Mouse (Mus musculus) left cerebral cortex, postnatal 14 days (tissue): ENCODE data around the gene 1700016D06Rik. TPM values are rescaled to one million over a fixed set of nuclear protein-coding genes. Genes with fewer than 3 reads are reported as not detected.
A peak's percentile ranks its signal among the peaks of the same experiment; 100 is the strongest.
"Not testable (repeated sequence)": the region's sequence is repeated elsewhere in the genome, so short reads cannot be mapped to it uniquely, and the experiment has no call there.

Source experiments
- DNase-seq, 2 experiments: peaks; one replicate each; pipeline ENCODE4 v3.0.0; 2021 to 2022; ENCODE audit warnings: low spot score in 2 of 2, mixed read lengths in 1 of 2
- intact Hi-C: fragments of 180-260 bp; cut with DNase I; formaldehyde crosslinking; loops from one replicate; pipeline ENCODE4 v1.15.1; 2025
- total RNA-seq, 2 experiments: library from RNA; stranded (reverse); gene quantifications; 2 replicates each; pipeline ENCODE4 v1.2.3; 2021

1700016D06Rik gene
- total RNA-seq, 2 experiments from 2014 or later: not detected

DNA sequence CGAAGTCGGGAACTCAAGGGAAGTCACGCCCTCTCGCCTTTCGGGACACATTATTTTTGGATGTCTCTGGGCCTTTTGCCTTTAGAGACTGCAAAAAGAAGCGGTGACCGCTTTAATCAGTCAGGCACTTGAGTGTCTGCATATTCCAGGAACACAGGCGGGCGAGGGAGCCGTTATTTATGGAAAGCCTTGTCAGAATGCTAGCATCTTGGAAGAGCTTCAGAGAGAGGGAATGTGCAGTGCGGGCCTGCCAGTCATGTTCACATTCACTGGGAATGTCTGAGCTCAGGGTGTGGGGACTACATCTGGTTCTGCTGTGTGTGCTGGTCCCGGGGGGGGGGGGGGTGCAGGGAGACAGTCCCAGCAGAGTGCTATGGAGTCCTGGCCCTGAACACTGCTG lies 5.0 kb upstream of the 1700016D06Rik start:
- peak; percentile 69 to 73 for DNase-seq
- intact Hi-C loops: loop anchor here (10.0 kb wide), 1 partner anchor 271 kb away; no protein-coding TSS in a partner anchor

- DNase-seq: no peak
- intact Hi-C loops: loop anchor here (5.0 to 10.0 kb wide), 3 partner anchors 148 to 453 kb away; partner anchors contain the start of gene Ing1
Observed at GRCm38 (mm10) chr8:11704716-11705420, 4.0 kb upstream of the 1700016D06Rik start.

DNA sequence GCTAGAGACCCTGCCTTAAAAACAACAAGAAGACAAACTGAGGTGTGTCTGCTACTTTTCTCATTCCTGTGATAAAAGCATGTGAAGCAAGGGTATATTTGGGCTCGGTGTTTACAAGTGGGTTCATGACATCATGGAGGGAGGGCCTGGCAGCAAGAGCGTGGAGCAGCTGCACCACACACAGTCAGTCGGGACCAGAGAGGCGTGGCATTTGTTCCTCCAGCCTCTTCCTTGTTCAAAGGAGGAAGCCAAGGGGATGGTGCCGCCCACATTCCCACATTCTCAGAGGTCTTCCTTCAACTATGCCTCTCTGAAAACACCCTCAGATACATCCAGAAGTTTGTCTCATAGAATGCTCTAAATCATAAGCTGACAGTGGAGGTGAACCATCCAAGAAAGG lies 2.9 kb upstream of the 1700016D06Rik start:
- DNase-seq: no peak
- intact Hi-C loops: loop anchor here (5.0 to 10.0 kb wide), 3 partner anchors 146 to 451 kb away; partner anchors contain the start of gene Ing1

GRCm38 (mm10) chr8:11701428-11701827 lies 565 bp upstream of the 1700016D06Rik start:
- intact Hi-C loops: loop anchor here (5.0 to 10.0 kb wide), 3 partner anchors 144 to 449 kb away; partner anchors contain the start of gene Ing1
- DNase-seq: no peak

- DNase-seq: peak; percentile 83 to 86
- intact Hi-C loops: loop anchor here (5.0 to 10.0 kb wide), 3 partner anchors 143 to 448 kb away; partner anchors contain the start of gene Ing1
Observed at GRCm38 (mm10) chr8:11700060-11701032, 517 bp downstream of the 1700016D06Rik start.

DNA sequence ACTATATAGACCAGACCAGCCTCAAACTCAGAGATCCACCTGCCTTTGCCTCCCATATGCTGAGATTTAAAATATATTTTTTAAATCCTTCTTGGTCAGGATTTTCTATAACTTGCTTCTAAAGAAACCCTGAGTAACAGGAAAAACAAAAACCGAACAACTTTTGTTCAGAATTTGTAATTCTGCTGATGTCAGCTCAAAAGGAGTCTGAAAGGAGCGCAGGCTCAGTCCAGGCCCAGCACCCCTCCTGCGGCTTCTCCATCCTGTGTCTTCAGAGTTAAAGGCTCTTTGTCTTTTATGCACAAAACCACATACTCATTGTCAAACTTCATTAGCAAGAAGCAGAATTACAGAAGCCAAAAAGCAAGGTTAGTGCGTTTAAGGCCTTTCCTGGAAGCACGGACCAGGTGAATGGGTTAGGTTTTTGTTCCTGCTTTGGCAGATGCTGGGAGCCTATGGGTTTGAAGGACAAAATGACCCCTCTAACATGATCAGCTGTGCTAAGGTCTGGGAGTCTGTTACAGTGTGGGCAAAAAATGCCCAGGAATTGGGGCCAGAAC lies 1.3 kb downstream of the 1700016D06Rik start:
- no peak for DNase-seq
- intact Hi-C loops: loop anchor here (5.0 to 10.0 kb wide), 4 partner anchors 62 to 447 kb away; partner anchors contain the start of genes Ankrd10 and Ing1

DNA sequence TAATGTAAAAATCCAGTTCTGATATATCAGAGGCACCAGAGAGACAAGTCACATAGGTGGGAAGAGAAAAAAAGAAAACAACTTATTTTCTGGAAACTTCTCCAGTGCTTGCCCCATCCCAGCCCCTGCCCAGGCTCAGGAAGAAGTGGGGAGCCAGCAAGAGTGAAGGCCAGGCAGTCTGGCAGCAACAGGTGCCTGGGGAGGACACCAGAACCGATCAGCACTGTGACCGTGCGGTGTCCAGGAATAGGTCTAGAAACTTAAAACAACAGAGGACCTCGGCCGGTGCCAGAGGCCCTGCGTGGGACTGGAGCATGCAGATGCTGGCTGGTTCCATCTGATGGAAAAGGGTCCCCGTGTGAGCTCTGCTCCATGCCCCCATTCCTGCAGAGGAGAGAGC lies 3.4 kb downstream of the 1700016D06Rik start:
- intact Hi-C loops: loop anchor here (5.0 kb wide), 1 partner anchor 60 kb away; the partner anchor contains the start of gene Ankrd10
- DNase-seq: no peak

- intact Hi-C loops: loop anchor here (5.0 kb wide), 1 partner anchor 59 kb away; the partner anchor contains the start of gene Ankrd10
- no peak for DNase-seq
Observed at GRCm38 (mm10) chr8:11696176-11696575, 4.7 kb downstream of the 1700016D06Rik start.

- intact Hi-C loops: no loop called here
- DNase-seq: no peak
Observed at GRCm38 (mm10) chr8:11693972-11694371, 6.9 kb downstream of the 1700016D06Rik start.

- no peak for DNase-seq
- intact Hi-C loops: no loop called here
Observed at GRCm38 (mm10) chr8:11692455-11692854, 8.4 kb downstream of the 1700016D06Rik start.

DNA sequence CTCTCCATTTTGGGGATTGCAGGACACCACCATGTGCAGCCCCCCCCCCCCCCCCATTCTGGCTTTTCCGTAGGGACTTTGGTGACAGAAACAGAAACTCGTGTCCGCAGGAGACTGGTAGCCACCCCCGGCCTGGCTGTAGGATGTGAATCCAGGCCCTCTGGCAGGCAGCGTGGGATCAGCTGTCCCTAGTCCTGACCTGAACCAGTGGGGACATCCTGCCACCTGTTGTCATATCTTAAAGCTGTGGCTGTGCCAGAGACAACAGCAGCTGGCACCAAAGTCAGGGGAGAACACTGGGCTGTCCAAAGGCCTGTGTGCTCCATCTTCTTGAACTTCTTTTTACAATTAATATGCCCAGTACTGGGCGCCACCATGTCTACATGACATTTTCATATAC lies 9.1 kb downstream of the 1700016D06Rik start:
- intact Hi-C loops: no loop called here
- DNase-seq: no peak

DNA sequence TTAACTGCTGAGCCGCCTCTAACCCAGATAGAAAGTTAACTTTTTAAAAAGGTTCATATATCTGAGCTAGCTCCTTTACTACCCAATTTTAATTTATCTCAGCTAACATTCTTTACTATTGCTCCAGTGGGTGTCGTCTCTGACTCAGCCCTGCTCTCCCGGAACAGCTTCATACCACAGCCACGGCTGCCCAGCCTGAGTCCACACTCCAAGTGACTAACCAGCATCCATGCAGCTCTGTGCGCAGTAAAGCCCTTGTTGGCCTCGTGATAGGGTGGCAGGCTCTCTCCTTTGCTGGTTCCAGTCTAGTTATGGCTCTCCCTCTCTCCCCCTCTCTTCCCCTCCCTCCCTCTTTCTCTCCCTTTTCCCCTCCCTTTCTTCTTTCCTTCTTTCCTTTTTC lies 9.6 kb downstream of the 1700016D06Rik start:
- no peak for DNase-seq
- intact Hi-C loops: no loop called here

GRCm38 (mm10) chr8:11689945-11690344 lies 10.9 kb downstream of the 1700016D06Rik start:
- intact Hi-C loops: no loop called here
- no peak for DNase-seq

GRCm38 (mm10) chr8:11687251-11687650 lies 13.6 kb downstream of the 1700016D06Rik start:
- no peak for DNase-seq
- intact Hi-C loops: no loop called here

DNA sequence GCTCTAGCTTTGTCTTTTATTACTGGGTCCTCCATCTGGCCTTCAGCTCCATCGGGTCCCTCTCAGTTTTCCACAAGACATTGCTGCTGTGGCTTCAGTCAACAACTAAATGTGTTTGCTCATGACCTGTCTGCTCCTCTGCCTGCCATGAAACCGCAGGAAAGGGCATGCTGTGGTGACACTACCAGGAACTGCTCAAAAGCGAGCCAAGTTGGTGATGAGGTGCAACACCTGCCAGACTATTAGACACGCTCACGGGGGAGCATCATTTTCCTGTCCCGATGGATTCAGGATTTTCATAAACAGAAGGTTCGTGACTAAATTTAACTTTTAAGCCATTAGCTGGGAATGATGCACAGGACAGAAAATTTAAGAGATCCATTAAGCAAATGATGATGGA lies 16.3 kb downstream of the 1700016D06Rik start:
- no peak for DNase-seq
- intact Hi-C loops: no loop called here

DNA sequence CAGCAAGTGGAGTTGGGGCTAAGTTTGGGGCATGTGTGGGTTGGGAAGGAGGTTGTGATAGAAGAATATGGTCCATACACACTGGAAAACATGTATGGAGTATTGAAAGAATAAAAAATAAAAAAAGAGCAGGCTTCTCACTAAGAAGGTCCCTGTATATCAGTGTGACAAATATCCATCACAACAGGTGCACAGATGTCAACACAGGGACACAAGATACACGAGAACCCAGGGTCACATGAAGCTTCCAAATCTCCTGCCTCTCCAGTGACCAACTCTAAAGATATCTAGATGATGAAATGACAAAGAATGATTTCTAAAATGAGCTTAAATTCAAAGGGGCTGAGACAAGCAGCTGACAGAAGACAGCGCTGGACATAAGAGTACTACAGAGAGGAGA lies 32.6 kb downstream of the 1700016D06Rik start:
- intact Hi-C loops: loop anchor here (10.0 kb wide), 1 partner anchor 906 kb away; the partner anchor contains the start of gene Spaca7

GRCm38 (mm10) chr8:11666023-11666716 lies 34.7 kb downstream of the 1700016D06Rik start:
- not testable (repeated sequence) for DNase-seq
- intact Hi-C loops: loop anchor here (10.0 kb wide), 1 partner anchor 909 kb away; the partner anchor contains the start of gene Spaca7

More for the DNA sequence above, 32.6 kb downstream of the 1700016D06Rik start:
- DNase-seq: no peak

- no peak for DNase-seq
- intact Hi-C loops: loop anchor here (10.0 kb wide), 1 partner anchor 913 kb away; the partner anchor contains the start of gene Spaca7
Observed at GRCm38 (mm10) chr8:11661969-11662368, 38.9 kb downstream of the 1700016D06Rik start.

GRCm38 (mm10) chr8:11650021-11650420 lies 50.8 kb downstream of the 1700016D06Rik start:
- no peak for DNase-seq
- intact Hi-C loops: no loop called here
